Mouse (Mus musculus) spleen, postnatal 36 days (tissue): ENCODE data around the gene Ip6k1.

Experiments used
- DNase-seq, 2 experiments: peaks; one replicate each; pipeline ENCODE4 v3.0.0; 2022; ENCODE audit warnings: low spot score in 2 of 2, mixed read lengths in 1 of 2

The Ip6k1 gene

GRCm38 (mm10) chr9:108001922-108002770 is at the start of gene Ip6k1:
Ip6k1 (plus strand) TSS chr9:108002501.
- peak; percentile 100 for DNase-seq

- no peak for DNase-seq
Observed at GRCm38 (mm10) chr9:107955613-107956289, 46.5 kb upstream of the Ip6k1 start.

GRCm38 (mm10) chr9:107957141-107957540 is 45.2 kb upstream of the Ip6k1 start:
- no peak for DNase-seq

GRCm38 (mm10) chr9:107959896-107960295 is 42.4 kb upstream of the Ip6k1 start:
- no peak for DNase-seq

GRCm38 (mm10) chr9:107960928-107961327 is 41.4 kb upstream of the Ip6k1 start:
- DNase-seq = no peak

GRCm38 (mm10) chr9:107961351-107961762 is 40.9 kb upstream of the Ip6k1 start:
- no peak for DNase-seq

- no peak for DNase-seq
Observed at GRCm38 (mm10) chr9:107961881-107962280, 40.4 kb upstream of the Ip6k1 start.

- DNase-seq = no peak
Observed at GRCm38 (mm10) chr9:107962916-107963315, 39.4 kb upstream of the Ip6k1 start.

- peak; percentile 64 for DNase-seq
Observed at GRCm38 (mm10) chr9:107963700-107964099, 38.6 kb upstream of the Ip6k1 start.

GRCm38 (mm10) chr9:107964681-107965080 is 37.6 kb upstream of the Ip6k1 start:
- DNase-seq = no peak

GRCm38 (mm10) chr9:107966676-107967075 is 35.6 kb upstream of the Ip6k1 start:
- no peak for DNase-seq

GRCm38 (mm10) chr9:107967437-107967836 is 34.9 kb upstream of the Ip6k1 start:
- no peak for DNase-seq

- DNase-seq = no peak
Observed at GRCm38 (mm10) chr9:107968531-107968930, 33.8 kb upstream of the Ip6k1 start.

GRCm38 (mm10) chr9:107970311-107970710 is 32.0 kb upstream of the Ip6k1 start:
- no peak for DNase-seq

- peak; percentile 51 to 72 for DNase-seq
Observed at GRCm38 (mm10) chr9:107971690-107972541, 30.4 kb upstream of the Ip6k1 start.

GRCm38 (mm10) chr9:107974491-107975171 is 27.7 kb upstream of the Ip6k1 start:
- DNase-seq = peak; percentile 41 to 69

GRCm38 (mm10) chr9:107975399-107976386 is 26.6 kb upstream of the Ip6k1 start, which contains the start of gene Uba7:
Uba7 (plus strand) TSS chr9:107975505.
- DNase-seq = peak; percentile 69 to 79

- no peak for DNase-seq
Observed at GRCm38 (mm10) chr9:107978815-107979214, 23.5 kb upstream of the Ip6k1 start.

GRCm38 (mm10) chr9:107981684-107982605 is 20.4 kb upstream of the Ip6k1 start:
- DNase-seq = no peak
